Mouse (Mus musculus) brain, embryonic 14.5 days (tissue): ENCODE results near the gene Gcgr.

Source experiments
- CTCF ChIP-seq: fragments of 200-500 bp; IDR thresholded peaks from 2 replicates; pipeline ENCODE4 v1.5.1; 2012; ENCODE audit warnings: inconsistent platforms, mild to moderate bottlenecking, moderate library complexity, borderline replicate concordance; ENCODE audit not compliant: insufficient read depth, insufficient read length; ENCODE audit errors: extremely low read depth
- POLR2A ChIP-seq: fragments of 200-500 bp; IDR thresholded peaks from 2 replicates; pipeline ENCODE4 v1.6.1; 2012; ENCODE audit warnings: mild to moderate bottlenecking, inconsistent platforms, borderline replicate concordance; ENCODE audit not compliant: poor library complexity, insufficient read depth, insufficient read length, severe bottlenecking; ENCODE audit errors: extremely low read depth

DNA sequence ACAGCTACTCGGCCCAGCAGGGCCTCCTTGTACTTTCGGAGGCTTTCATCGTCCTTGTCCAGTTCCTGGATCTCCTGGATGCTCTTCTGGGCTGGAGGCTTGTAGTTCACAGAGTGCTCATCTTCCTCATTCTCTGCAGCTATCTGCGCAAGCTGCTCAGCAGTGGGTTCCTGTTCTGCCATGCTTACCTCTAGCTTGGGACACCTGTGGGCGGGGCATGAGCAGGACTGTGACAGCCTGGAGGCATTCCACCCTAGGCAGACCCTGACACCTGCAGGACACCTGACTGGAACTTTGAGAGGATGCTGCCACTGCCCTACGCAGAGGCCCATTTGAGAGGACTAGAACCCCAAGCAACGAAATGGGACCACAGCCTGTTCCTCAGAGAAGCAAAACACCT lies 49.7 kb downstream of the Gcgr start:
- TF ChIP-seq POLR2A (no peak), CTCF (no peak)
